Mouse (Mus musculus): ENCODE data around the gene Cwc25.

Cwc25 gene

DNA sequence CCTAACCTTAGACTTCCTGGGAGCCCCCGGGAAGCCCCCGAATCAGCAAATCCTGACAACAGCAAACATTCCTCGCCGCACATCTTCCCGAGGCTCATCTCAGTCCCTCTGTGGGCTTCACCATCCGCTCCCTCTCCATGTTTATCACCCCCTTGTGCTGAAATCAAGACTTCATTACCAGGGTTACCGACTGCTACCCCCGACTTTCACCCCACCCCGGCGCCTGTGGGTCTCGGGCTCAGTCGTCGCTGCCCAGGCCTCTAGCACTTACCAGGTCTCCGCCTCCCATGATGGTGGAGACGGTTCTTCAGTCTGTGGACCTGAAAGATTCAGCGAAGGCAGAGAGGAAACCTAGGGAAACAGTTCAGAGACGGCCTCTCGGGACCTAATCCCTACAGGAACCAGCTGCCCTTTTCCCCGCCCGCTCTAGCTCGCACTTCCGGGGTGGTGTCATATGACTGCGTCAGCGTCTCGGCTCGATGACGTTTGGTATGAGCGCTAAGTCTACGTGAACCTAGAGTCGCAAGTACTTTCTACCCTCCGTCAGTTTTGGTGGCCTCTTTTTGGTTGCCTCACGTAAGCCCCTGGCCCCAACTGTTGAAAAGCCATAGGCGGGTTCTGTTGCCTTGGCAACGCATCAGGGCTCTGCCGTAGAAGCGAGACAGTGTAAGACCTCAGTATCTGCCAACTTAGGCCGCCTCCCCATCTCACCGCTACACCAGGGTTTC is at the start of gene Cwc25:
Gene Cwc25 (minus strand): TSS at position 403 of the 728 bp plus-strand sequence.
- peak; percentile 84 to 94 for DNase-seq (ENCODE audit: low spot score in 2 of 2)

DNA sequence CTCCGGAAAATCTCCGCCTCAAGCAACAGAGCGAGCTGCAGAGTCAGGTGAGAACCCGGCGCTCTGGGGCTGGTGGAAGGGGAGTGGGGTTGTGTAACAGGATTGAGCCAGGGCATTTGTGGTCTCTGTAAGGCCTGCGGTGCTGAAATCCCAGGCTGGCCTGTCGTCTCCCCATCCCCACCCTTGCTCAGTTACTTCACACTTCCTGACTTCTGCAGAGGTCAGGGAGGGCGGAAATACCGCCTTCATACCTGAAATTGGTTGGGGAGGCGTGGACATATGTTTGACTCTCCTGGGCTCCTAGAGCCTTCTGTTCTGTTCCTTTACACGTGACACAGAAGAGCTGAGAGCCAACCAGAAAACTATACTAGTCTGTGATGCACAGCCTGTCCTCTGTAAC is 49.4 kb upstream of the Cwc25 start:
- DNase-seq (ENCODE audit: low spot score in 2 of 2), result no peak

DNA sequence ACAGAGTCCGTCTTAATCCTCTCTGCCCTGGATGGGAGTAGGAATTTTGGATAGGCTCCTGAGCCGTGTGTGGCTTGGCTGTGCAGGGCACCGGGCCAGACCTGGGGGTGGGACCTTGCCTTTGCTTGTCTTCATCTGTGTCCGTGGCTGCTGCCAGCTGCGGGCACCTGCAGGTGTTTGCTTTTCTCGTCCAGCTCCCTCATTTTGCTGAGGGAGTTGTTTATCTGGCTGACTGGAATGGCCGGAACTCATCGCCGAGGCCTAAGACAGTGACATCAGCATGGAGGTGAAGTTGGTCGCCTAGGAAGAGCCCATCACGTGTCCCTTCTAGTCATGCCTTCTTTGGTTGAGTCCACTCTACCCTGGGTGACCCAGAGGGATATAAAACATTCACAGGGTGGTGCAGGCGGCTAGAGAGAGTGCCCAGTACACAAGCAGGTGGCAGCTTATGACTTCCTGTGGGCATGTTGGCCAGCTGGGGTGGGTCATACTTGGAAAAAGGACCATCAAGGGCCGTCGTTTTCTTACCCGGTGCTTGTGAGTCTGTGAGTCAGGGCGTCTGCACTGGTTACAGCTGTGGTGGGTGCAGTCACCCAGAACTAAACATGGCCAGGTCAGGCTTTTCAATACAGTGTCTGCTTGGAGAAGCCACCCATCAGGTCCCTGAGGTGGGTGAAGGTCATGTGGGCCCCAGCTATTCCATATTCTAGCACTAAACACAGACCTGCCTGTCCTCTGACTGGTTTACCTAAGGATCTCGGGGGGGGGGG is 47.6 kb upstream of the Cwc25 start:
- no peak for DNase-seq (ENCODE audit: low spot score in 2 of 2)

DNA sequence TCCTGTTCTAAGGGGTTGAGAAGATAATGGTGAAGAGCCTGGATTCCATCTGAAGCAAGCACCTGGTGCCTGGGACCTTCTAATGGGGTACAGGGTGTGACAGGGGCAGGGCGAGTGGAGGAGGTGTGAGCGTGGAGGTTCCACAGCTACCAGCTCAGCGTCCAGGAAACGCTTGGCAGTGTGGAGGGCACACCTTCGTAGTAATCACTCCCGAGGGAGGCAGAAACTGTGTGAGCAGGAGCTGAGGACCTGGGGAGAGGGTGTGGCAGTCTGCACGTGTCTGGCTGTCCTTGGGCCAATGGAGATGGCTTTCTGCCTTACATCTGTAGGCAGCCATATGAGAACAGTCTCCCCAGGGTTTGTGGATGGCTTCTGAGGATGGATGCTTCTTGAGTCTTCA is 46.7 kb upstream of the Cwc25 start:
- DNase-seq (ENCODE audit: low spot score in 2 of 2), result no peak

DNA sequence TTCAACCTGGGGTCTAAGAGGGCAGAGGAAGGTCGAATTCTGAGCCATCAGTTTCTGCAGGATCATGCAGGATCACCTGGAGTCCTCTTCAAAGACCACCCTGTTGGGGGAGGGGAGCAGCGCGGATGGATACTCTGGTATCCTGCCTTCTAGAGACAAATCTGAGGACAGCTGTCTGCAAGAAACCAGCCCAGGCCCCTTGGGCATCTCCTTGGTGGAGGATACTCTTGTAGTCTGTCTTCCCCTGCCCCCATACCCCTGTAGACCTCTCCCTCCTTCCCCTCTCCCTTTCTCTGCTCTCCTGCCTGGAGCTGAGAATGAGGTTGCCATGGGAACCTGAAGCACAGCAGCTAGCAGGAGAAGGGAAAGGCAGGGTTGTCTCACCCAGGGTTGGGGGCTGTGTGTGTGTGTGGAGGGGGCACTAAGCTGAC is 46.1 kb upstream of the Cwc25 start:
- no peak for DNase-seq (ENCODE audit: low spot score in 2 of 2)

DNA sequence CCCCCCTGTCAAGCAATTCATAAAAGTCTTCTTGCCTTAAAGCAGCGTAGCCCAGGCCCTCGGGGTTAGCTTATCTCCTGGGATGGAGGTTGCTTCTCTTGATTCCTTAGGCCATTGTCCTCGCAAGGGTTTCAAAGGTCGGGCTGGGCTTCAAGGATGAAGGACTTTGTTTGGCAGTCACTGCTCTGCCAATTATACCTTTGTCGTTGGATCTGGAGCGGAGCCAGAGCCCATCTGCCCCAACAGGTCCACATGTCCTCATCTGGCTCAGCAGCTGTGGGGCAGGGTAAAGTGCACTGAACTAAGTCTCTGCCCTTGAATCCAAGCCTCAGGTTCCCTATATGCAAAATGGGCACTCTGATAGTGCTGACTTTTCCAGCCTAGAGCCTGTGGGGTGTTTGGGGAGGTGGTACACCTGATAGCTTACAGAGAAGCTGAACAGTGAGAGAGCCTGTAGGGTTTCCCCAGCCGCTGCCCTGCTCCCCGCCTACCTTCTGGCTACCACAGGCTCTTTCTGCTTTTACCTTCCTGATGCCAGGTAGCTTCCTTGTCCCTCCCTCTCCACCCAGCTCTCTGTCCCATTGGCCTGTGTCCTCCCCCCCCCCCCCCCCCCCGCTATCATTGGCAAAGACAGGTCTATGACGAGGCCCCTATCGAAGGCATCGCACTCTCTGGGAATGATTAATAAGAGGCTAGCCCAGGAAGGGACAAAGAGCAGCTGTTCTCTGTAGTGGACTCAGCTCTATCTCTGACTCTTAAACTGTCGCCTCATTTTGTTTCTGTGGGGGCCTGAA is 45.4 kb upstream of the Cwc25 start:
- no peak for DNase-seq (ENCODE audit: low spot score in 2 of 2)

DNA sequence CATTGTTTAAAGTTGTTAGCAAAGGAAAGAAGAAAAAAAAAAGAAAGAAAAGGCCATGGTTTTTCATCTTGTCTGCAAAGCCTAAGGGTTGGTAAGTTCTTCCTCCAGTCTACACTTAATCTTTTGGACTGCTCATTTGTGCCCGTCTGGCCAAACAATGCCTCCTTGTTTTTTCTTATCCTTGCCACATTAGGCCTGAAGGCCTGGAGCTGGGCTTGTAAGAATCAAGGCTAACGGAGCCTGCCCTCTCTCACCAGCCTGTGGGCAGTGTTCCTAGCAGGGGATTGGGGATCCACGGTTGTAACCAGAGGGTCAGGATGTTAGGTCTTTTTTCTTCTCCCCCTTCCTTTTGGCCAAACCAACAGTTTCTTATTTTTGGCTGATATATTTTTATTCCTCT is 44.6 kb upstream of the Cwc25 start:
- DNase-seq (ENCODE audit: low spot score in 2 of 2), result no peak

DNA sequence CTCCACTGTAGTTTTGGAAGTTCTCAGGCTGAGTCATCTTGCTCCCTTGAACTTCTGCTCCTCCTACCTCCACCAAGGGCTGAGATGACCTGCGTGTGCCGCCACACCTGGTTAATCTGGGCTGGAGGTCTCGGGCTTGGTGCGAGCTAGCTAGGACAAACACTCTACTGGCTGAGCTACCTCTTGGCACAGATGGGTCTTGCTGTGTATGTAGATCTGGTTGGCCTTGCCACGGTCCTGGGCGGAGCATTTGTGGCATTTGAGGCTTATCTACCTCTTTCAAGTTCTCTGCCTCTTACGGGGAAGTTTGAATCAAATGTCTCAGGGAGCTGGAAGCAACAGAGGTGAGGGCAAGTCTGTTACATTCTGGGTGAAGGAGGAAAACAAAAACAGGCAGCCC is 44.0 kb upstream of the Cwc25 start:
- DNase-seq (ENCODE audit: low spot score in 2 of 2), result no peak

DNA sequence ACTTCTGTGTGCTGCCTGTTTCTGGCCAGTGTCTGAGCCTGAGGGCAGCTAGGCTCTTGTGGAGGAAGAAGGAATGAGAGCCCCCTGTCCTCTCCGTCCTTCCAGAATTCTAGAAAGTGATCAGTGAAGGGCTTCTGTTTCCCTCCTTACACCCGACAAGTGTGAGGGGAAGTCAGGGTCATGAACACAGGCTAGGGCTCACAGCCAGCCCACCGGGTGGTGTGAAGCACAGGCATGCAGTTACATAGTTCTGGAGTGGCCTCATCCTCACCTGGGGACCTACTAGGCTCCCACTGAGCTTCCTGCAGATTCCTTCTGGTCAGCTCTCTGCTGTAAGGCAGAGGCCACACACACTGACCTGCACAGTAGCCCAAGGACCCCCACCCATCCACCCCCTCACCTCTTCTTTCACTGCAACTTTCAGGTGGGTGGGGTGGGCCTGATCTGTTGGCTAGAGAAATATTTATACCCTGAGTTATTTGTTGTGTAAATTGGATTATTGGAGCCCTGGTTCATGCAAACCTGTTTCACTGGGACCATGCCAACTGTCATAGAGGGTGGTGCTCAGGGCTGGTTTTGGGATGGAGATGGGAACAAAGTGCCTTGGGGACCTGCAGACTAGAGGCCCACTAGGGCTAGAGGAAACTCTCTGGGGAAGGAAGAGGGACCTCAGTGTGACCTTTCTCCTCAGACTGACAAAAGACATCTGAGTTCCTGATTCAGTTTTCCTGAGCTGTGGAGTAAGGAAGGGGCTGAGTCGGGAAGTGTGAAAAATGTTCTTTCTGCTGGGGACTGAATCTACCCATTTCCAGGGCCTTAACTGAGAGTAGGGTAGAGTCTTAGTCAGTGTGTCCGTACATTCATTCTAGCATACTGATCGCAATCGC is 43.1 kb upstream of the Cwc25 start:
- DNase-seq (ENCODE audit: low spot score in 2 of 2), result no peak

DNA sequence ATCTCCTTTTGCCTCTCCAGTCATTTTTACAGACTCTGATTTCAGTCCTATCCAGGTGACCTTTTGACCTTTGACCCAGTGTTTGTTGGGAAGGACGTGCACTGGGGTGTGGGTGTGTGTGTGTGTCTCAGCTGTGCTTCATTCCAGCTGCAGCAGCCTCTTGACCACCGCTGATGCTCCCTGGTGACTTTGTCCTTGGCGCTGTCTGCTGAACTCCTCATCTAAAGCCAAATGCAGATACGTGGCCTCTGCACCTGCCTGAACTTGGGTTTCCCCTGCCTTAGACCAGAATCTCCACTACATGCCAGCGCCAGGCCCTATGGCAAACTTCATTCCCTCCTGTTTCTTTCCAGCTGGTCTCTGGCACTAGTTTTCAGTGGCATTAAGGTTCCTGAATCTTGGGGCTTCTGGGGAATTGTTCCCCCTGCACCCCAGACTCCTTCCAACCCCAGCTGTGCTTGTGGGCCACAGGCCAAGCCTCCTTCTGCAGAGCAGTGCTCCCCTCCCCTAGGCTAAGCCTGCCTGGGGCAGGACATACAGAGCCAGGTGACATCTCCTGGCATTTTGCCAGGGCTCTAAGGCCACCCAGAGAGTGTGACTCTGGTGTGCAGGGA is 42.4 kb upstream of the Cwc25 start:
- DNase-seq (ENCODE audit: low spot score in 2 of 2), result no peak

DNA sequence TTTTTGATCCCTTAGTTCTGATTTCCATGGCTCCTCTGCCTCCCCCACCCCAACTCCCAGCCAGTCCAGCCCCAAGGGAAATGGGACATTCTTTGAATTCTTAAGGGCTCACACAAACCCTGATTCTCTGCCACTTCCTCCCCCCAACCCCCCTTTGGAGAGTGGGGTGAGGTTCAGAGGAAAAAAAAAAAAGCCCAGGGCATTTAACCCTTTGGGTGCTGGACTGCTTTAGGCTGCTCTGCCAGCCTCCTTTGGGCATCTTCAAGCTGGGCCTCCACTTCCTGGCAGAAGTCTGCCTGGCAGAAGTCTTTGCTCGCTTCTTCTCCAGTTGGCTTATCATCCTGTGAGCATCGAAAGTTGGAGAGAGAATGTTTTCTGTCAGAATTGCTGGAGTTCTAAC is 41.7 kb upstream of the Cwc25 start:
- no peak for DNase-seq (ENCODE audit: low spot score in 2 of 2)

DNA sequence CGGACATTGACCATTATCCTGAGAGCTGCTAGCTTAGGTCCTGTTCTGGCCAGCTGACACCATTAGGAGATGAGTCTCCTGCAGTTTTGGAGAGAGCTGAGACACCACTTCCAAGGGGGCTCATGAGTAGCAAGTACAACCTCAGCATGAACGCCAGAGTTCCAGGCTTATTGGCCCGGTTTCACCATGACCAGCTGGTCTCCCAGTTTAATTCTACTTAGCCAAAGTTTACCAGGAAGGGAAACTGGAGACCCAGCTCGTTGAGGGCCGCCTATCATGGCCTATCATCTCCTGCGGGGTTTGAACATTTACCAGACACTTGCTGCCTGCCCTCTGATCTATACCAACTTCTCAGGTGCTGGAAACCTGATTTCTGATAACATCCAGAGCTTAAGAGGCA is 41.3 kb upstream of the Cwc25 start:
- DNase-seq (ENCODE audit: low spot score in 2 of 2), result no peak

DNA sequence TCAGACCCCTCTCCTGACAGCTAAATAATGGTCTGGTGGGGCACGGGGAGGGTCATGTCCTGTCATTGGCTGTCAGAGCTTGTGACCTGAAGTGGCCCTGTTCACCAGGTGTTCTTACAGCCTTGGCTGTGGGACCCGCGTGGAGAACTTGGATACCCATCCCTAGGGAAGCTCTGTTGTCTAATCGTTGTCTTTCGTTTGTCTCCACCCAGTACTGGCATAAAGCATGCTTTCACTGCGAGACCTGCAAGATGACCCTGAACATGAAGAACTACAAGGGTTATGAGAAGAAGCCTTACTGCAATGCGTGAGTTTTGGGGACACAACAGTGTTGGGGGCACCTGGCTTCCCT is 40.2 kb upstream of the Cwc25 start:
- no peak for DNase-seq (ENCODE audit: low spot score in 2 of 2)

DNA sequence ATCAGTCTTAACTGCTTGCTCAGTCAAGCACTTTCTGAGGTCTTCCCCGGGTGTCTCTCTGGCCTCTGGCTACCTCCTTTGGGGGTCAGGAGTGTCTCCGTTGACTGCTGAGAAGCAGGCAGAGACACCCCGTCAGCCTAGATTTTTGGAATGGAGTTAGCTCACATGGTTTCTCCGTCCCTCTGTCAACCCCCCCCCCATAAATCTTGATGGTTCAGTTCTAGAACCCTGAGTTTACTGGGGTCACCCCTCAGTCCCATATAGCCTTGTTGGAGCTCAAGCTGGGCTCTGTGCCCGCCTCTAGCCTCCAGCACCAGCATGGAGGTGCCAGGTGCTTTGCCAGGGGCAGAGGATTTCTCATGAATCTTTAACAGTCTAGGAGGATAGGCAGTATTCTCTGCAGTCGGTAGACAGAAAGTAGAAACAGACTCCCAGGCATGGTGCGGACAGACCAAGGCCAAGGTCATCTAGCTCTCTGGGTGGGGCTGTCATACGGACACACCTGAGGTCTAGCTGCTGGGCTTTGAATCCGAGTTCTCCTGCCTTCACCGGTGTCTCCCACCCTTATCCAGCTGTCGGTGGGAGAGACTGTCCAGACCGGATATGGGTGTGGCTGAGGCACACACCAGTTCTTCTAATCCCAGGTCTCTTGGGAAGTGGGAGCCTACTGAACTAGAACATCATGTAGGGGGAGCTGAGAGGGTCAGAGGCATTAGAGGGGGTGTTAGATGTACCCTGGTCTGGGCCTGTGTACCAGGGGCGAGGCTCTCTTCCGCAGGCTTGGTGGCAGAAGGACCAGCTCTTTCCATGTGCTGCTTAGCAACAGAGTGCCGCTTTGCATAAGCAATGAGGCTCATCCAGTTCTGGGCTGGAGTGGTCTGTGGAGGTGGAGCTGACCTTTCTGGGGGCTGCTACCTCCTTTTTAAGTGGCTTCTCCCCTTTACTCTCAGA is 39.6 kb upstream of the Cwc25 start:
- DNase-seq (ENCODE audit: low spot score in 2 of 2), result no peak

DNA sequence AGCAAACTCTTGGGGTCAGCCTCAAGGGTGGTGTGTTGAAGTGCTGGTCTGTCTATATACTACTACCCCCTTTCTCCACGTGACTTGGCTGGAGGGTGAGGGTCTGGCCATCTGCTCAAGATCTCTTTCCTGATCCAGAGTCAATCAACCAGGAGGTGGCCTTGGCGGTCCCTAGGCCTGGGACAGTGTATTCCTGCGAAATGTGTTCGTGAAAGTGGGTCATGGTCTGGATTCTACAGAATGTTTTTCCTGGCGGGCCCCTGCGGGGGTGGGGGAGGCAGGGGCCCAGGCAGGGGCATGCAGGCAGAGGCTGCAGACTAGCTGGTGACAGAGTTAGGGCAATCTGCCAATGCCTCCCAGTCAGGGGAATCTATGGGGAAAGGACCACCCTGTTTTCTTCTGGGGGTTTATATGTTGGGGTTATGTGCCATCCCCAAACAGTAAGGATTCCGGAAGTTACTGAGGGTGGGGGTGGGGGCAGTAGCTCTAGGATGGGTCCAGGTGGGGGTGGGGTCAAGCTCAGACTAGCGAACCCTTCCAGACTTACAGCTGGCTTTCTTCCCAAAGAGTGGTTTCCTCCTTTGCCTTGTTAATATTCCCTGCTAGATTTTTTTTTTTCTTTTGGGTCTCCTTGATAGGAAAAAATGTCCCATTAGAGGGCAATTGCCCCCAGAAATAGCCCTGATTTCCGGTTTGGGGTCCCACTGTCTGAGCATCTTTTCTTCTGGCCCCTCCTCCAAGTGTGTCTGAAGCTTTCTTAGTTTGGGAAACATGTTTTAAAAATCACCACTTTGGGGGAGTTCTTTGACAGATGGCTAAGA is 38.7 kb upstream of the Cwc25 start:
- no peak for DNase-seq (ENCODE audit: low spot score in 2 of 2)

DNA sequence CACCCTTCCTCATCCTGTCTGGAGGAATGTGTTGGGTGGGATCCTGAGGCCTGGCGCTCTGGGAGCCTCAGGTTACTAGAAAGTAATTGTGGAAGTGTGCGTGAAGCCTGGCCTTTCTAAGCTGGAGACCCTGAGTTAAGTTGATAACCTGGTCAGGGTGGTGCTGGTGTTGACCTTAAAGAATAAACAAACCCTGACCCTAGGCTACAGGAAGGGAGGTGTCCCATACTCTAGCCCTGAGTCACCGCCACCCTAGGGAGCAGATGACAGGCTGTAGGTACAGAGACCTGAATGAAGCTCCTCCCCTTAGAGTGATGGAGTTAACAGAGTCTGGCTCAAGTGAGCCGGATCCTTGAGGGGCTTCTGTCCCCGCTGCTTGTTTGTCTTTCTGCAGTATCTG is 37.5 kb upstream of the Cwc25 start:
- no peak for DNase-seq (ENCODE audit: low spot score in 2 of 2)

DNA sequence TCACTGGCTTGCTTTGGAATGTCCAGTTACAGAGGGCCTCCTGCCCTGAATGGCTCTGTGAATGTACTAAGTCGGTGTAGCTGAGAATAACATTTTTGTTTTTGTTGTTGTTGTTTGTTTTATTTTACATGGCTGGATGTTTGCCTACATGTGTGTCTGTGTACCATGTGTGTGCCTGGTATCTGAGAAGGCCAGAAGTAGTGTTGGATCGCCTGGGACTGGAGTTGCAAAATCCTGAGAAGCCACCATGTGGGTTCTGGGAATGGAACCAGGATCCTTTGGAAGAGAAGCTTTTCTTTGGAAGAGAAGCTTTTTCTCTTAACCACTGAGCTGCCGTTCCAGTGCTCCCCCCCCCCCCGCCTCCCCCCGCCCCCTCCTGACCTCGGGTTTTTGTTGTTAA is 36.1 kb upstream of the Cwc25 start:
- DNase-seq (ENCODE audit: low spot score in 2 of 2), result no peak

DNA sequence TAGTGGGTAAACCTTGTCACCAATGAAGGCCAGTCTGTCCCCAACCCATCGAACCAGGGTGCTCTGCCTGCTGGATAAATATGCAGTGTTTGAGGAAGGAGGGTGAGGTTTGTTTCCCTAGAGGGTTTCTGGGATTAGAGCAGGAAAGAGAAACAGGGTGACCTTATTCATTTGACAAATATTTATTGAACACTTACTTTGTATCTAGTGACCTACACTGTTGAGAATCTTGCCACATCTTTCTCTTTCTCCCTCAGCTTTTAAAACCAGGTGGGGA is 35.8 kb upstream of the Cwc25 start:
- no peak for DNase-seq (ENCODE audit: low spot score in 2 of 2)

DNA sequence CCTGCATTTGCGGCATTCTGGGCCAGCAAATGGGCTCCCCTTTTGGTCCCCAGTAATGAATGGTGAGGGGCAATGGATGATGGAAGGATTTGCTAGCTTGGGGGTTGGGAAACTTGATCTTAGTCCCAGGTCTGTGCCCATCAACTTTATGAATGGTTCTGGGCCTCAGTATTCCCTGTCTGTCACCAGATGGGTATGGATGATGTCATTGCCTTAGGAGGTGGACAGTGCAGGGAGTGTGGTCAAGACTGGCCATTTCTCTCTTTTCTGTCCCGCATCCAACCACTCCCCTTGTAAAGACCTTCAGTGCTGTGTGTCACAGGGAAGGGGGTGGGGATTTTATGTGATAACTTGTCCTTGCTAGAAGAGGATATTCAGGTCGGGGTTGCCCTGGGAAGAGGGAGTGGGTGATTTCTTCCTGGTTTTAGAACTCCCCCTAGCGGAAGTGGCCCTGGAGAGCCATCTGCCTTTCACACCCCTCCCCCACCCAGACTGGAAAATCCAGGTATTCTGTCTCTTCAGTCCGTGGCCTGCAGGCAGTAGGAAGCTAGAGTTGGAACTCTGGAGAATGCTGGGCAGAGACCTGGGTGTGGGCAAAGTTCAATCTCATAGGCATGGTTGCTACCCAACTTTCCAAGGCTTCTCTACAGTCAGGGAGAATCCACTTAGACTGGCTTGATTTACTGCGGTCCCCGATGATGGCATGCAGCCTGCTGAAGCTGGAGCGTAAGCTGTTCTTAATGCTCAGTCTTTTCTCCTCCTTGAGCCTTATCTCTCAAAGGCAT is 35.2 kb upstream of the Cwc25 start:
- no peak for DNase-seq (ENCODE audit: low spot score in 2 of 2)
